Mouse (Mus musculus) cerebellum, adult 2 months (tissue): ENCODE results near the gene S100a14.

Experiments used
- CTCF ChIP-seq: fragments of 200-500 bp; IDR thresholded peaks from 2 replicates; pipeline ENCODE4 v1.5.1; 2011; ENCODE audit warnings: low read depth, mild to moderate bottlenecking, control low read depth, low read length, moderate library complexity, borderline replicate concordance; ENCODE audit not compliant: insufficient read depth
- POLR2A ChIP-seq: fragments of 200-500 bp; IDR thresholded peaks from 2 replicates; pipeline ENCODE4 v1.6.1; 2011; ENCODE audit warnings: low read length, control low read depth, borderline replicate concordance; ENCODE audit not compliant: insufficient read depth

GRCm38 (mm10) chr3:90491350-90491749 lies 35.3 kb upstream of the S100a14 start:
- TF ChIP-seq CTCF = no peak
- TF ChIP-seq POLR2A = no peak
